19 mouse cellular contexts compared by ENCODE assay signal in genomic region chr14:58480454-58480853, GRCm38 (mm10).
A peak's percentile ranks its signal among the peaks of the same experiment; 100 is the strongest.
DNase-seq lines count a peak whose midpoint lies in the region; ATAC-seq and TF ChIP-seq lines count a peak whose summit lies in the region.
"Had no signal": no experiment of that assay in that cellular context is flagged by ENCODE, and none has a peak within 500 bp of the region (broad histone marks: within the 10 kb centered on the region; RNA-seq: fewer than 3 reads in every experiment).

No protein-coding gene starts in this region.

- H3K36me3 ChIP-seq in kidney, embryonic 14.5 days (ENCODE audit: control insufficient read depth, insufficient read depth, low read length): no peaks in the 10 kb centered on the region
- H3K36me3 ChIP-seq in lung, postnatal 0 days (ENCODE audit: insufficient read depth, low read length): no peaks in the 10 kb centered on the region
- H3K36me3 ChIP-seq in small intestine, adult 2 months (ENCODE audit: control insufficient read depth, insufficient read depth, low read length): no peaks in the 10 kb centered on the region
- H3K36me3 ChIP-seq: embryonic facial prominence, embryonic 15.5 days; forebrain, embryonic 15.5 days; heart, embryonic 12.5 days; hindbrain, embryonic 15.5 days had no signal

- H3K4me3 ChIP-seq in kidney, embryonic 14.5 days (ENCODE audit: low read length): no peak overlapping the region
- no peak overlapping the region for H3K4me3 ChIP-seq in lung, postnatal 0 days (ENCODE audit: low read depth, low read length)
- H3K4me3 ChIP-seq in small intestine, adult 2 months (ENCODE audit: low read depth, low read length): no peak overlapping the region
- H3K4me3 ChIP-seq: embryonic facial prominence, embryonic 15.5 days; erythroblast, embryonic 14.5 days; forebrain, embryonic 15.5 days; heart, embryonic 12.5 days; hindbrain, embryonic 15.5 days had no signal

- H3K27ac ChIP-seq in kidney, embryonic 14.5 days (ENCODE audit: low read depth, low read length): no peak overlapping the region
- no peak overlapping the region for H3K27ac ChIP-seq in lung, postnatal 0 days (ENCODE audit: low read length)
- peak overlapping the region; percentile 74 for H3K27ac ChIP-seq in small intestine, adult 2 months (ENCODE audit: insufficient read depth, low read depth, low read length)
- H3K27ac ChIP-seq: embryonic facial prominence, embryonic 15.5 days; forebrain, embryonic 15.5 days; hindbrain, embryonic 15.5 days had no signal

- no peak overlapping the region for H3K9ac ChIP-seq in kidney, embryonic 14.5 days (ENCODE audit: low read depth, low read length)
- H3K9ac ChIP-seq in lung, postnatal 0 days (replicated peaks; ENCODE audit: low read depth): no peak overlapping the region
- H3K9ac ChIP-seq: embryonic facial prominence, embryonic 15.5 days; forebrain, embryonic 15.5 days; heart, embryonic 12.5 days; hindbrain, embryonic 15.5 days had no signal

- H3K9me3 ChIP-seq in kidney, embryonic 14.5 days (ENCODE audit: control insufficient read depth, low read length): no peaks in the 10 kb centered on the region
- no peaks in the 10 kb centered on the region for H3K9me3 ChIP-seq in lung, postnatal 0 days (ENCODE audit: low read length)
- H3K9me3 ChIP-seq: embryonic facial prominence, embryonic 15.5 days; forebrain, embryonic 15.5 days; hindbrain, embryonic 15.5 days had no signal

- ATAC-seq in kidney, embryonic 14.5 days (ENCODE audit: low FRiP score, low TSS enrichment): no peak
- no peak for ATAC-seq in lung, postnatal 0 days
- ATAC-seq: forebrain, embryonic 15.5 days had no signal

- WGBS in kidney, embryonic 14.5 days: 98% methylated on average over 2 of the region's 2 CpGs
- 78% methylated on average over 2 of the region's 2 CpGs for WGBS in lung, postnatal 0 days
- 25% methylated on average over 2 of the region's 2 CpGs for WGBS in small intestine, adult 2 months

- no peak for TF ChIP-seq CTCF in lung, postnatal 0 days (IDR thresholded peaks at IDR 0.05)
- no peak for TF ChIP-seq CTCF in small intestine, adult 2 months (IDR thresholded peaks at IDR 0.05; ENCODE audit: extremely low read depth, insufficient read length, insufficient replicate concordance, low read depth, low read length)

- no peaks in the 10 kb centered on the region for H3K27me3 ChIP-seq in kidney, embryonic 14.5 days (ENCODE audit: control insufficient read depth, insufficient read depth, low read length)
- no peaks in the 10 kb centered on the region for H3K27me3 ChIP-seq in lung, postnatal 0 days (replicated peaks; ENCODE audit: insufficient read depth, low read length)
- no peaks in the 10 kb centered on the region for H3K27me3 ChIP-seq in small intestine, adult 2 months (ENCODE audit: control insufficient read depth, insufficient read depth, low read length)
- H3K27me3 ChIP-seq: embryonic facial prominence, embryonic 15.5 days; forebrain, embryonic 15.5 days; heart, embryonic 12.5 days; hindbrain, embryonic 15.5 days had no signal

- peak; percentile 10 for DNase-seq in kidney, adult 18-20 months
- DNase-seq in lung, postnatal 0 days (ENCODE audit: low spot score): peak; percentile 12
- no peak for DNase-seq in lung, postnatal 14 days
- peak; percentile 49 for DNase-seq in gonadal fat pad, adult 2 months (ENCODE audit: low read depth)
- DNase-seq in adrenal gland, adult 18-20 months (ENCODE audit: low spot score in 2 of 2): no peak
- DNase-seq: adrenal gland, postnatal 10 days; cerebellum, adult 11 months; cerebellum, adult 8-10 months; cerebellum, postnatal 14 days; embryo, embryonic 11 days; gastrocnemius, postnatal 10 days; heart, postnatal 36 days had no signal

- TF ChIP-seq EP300 in lung, postnatal 0 days (IDR thresholded peaks at IDR 0.05): no peak

- H3K4me1 ChIP-seq in kidney, embryonic 14.5 days (ENCODE audit: control insufficient read depth, insufficient read depth, low read length): no peaks in the 10 kb centered on the region
- no peaks in the 10 kb centered on the region for H3K4me1 ChIP-seq in lung, postnatal 0 days (ENCODE audit: insufficient read depth, low read depth, low read length)
- peaks cover 7% of the 10 kb centered on the region; the same call in 1 of the 2 replicates for H3K4me1 ChIP-seq in small intestine, adult 2 months (ENCODE audit: control insufficient read depth, insufficient read depth, insufficient read length, low read length)
- H3K4me1 ChIP-seq: embryonic facial prominence, embryonic 15.5 days; forebrain, embryonic 15.5 days; hindbrain, embryonic 15.5 days had no signal

- TF ChIP-seq POLR2A in small intestine, adult 2 months (IDR thresholded peaks at IDR 0.05; ENCODE audit: low read depth, low read length): no peak

- no peak overlapping the region for H3K4me2 ChIP-seq in kidney, embryonic 14.5 days (replicated peaks; ENCODE audit: low read depth, low read length)
- no peak overlapping the region for H3K4me2 ChIP-seq in lung, postnatal 0 days (replicated peaks; ENCODE audit: low read depth, low read length)
- H3K4me2 ChIP-seq: embryonic facial prominence, embryonic 15.5 days; forebrain, embryonic 15.5 days; heart, embryonic 12.5 days; hindbrain, embryonic 15.5 days had no signal

Comparison
In these comparisons a context has a peak if more than half of its experiments do, and no peak if none do; other contexts are left out.
1. DNase-seq: peak in kidney, adult 18-20 months (single experiment), lung, postnatal 0 days (single experiment) and gonadal fat pad, adult 2 months (single experiment); none in lung, postnatal 14 days (single experiment) and adrenal gland, adult 18-20 months (0 of 2).